Comparison of ENCODE assay signal across 23 mouse cellular contexts in genomic region chr13:53888411-53888810, GRCm38 (mm10).
DNase-seq lines count a peak whose midpoint lies in the region; ATAC-seq and TF ChIP-seq lines count a peak whose summit lies in the region.
"Had no signal": no experiment of that assay in that cellular context is flagged by ENCODE, and none has a peak within 500 bp of the region (broad histone marks: within the 10 kb centered on the region; RNA-seq: fewer than 3 reads in every experiment).

No protein-coding gene starts in this region.

- H3K4me3 ChIP-seq in heart, adult 2 months, result no peak overlapping the region
- H3K4me3 ChIP-seq in lung, embryonic 14.5 days (ENCODE audit: low read depth, low read length), result no peak overlapping the region
- H3K4me3 ChIP-seq: embryonic facial prominence, embryonic 13.5 days; forebrain, embryonic 10.5 days; forebrain, embryonic 13.5 days had no signal

- H3K27me3 ChIP-seq in heart, adult 2 months (ENCODE audit: control insufficient read depth, insufficient read depth, low read length), result no peaks in the 10 kb centered on the region
- H3K27me3 ChIP-seq in lung, embryonic 14.5 days (ENCODE audit: insufficient read depth, low read length), result no peaks in the 10 kb centered on the region
- H3K27me3 ChIP-seq: embryonic facial prominence, embryonic 13.5 days; forebrain, embryonic 13.5 days had no signal

- no peak overlapping the region for H3K27ac ChIP-seq in heart, adult 2 months
- H3K27ac ChIP-seq in lung, embryonic 14.5 days (ENCODE audit: low read depth), result no peak overlapping the region
- H3K27ac ChIP-seq: embryonic facial prominence, embryonic 13.5 days; forebrain, embryonic 10.5 days; forebrain, embryonic 13.5 days; hindbrain, embryonic 14.5 days; hindbrain, postnatal 0 days had no signal

- WGBS in heart, adult 2 months, result 71% methylated on average over 3 of the region's 3 CpGs
- 81% methylated on average over 3 of the region's 3 CpGs for WGBS in lung, embryonic 14.5 days

- no peaks in the 10 kb centered on the region for H3K36me3 ChIP-seq in heart, adult 2 months (ENCODE audit: control insufficient read depth, insufficient read depth, low read length)
- no peaks in the 10 kb centered on the region for H3K36me3 ChIP-seq in lung, embryonic 14.5 days (ENCODE audit: insufficient read depth)
- H3K36me3 ChIP-seq: embryonic facial prominence, embryonic 13.5 days; forebrain, embryonic 10.5 days had no signal

- intact Hi-C loops in heart, postnatal 10 days (cut with DNase I), result no loop called here
- intact Hi-C loops in heart, adult 2 months (cut with DNase I), result no loop called here

- H3K4me2 ChIP-seq in lung, embryonic 14.5 days, result no peak overlapping the region
- H3K4me2 ChIP-seq: embryonic facial prominence, embryonic 13.5 days; forebrain, embryonic 13.5 days; hindbrain, embryonic 14.5 days had no signal

- no peak for TF ChIP-seq POLR2A in heart, adult 2 months (IDR thresholded peaks at IDR 0.05; ENCODE audit: insufficient read depth, low read depth, low read length)

- peak; percentile 6 to 17 for DNase-seq in heart, postnatal 10 days
- DNase-seq in heart, adult 2 months, result no peak
- peak; percentile 21 for DNase-seq in kidney, postnatal 10 days
- no peak for DNase-seq in kidney, postnatal 36 days
- peak; percentile 57 for DNase-seq in lung, embryonic 14.5 days
- DNase-seq in lung, postnatal 10 days, result no peak
- DNase-seq: adrenal gland, adult 2 months; adrenal gland, postnatal 14 days; cerebellum, adult 11 months; cerebellum, adult 2 months; cerebellum, adult 9-11 months; cerebellum, postnatal 25 days; gastrocnemius, postnatal 10 days; gastrocnemius, postnatal 36 days; heart, postnatal 36 days had no signal

- no peak for ATAC-seq in lung, embryonic 14.5 days (ENCODE audit: insufficient read depth)
- ATAC-seq: CD4-positive, CD25-positive, alpha-beta regulatory T cell, adult 4 months; forebrain, embryonic 13.5 days; forebrain, embryonic 16.5 days; hindbrain, postnatal 0 days; inflammation-experienced regulatory T-cells, adult 6 months had no signal

- H3K79me2 ChIP-seq in heart, adult 2 months (replicated peaks; ENCODE audit: control insufficient read depth, insufficient read depth, low read length), result no peaks in the 10 kb centered on the region

- no peaks in the 10 kb centered on the region for H3K9me3 ChIP-seq in lung, embryonic 14.5 days (ENCODE audit: low read depth, low read length)
- H3K9me3 ChIP-seq: embryonic facial prominence, embryonic 13.5 days; forebrain, embryonic 10.5 days; forebrain, embryonic 13.5 days had no signal

- no peak overlapping the region for H3K9ac ChIP-seq in heart, adult 2 months (ENCODE audit: low read depth, low read length)
- H3K9ac ChIP-seq in lung, embryonic 14.5 days, result no peak overlapping the region
- H3K9ac ChIP-seq: embryonic facial prominence, embryonic 13.5 days; forebrain, embryonic 13.5 days; hindbrain, embryonic 14.5 days had no signal

- TF ChIP-seq EP300 in heart, adult 2 months (IDR thresholded peaks at IDR 0.05; ENCODE audit: insufficient read depth, low read depth, low read length), result no peak

- H3K4me1 ChIP-seq in heart, adult 2 months (ENCODE audit: control insufficient read depth, insufficient read depth, low read length), result no peaks in the 10 kb centered on the region
- no peaks in the 10 kb centered on the region for H3K4me1 ChIP-seq in lung, embryonic 14.5 days (ENCODE audit: insufficient read depth)
- H3K4me1 ChIP-seq: forebrain, embryonic 10.5 days; forebrain, embryonic 13.5 days had no signal

- no peak for TF ChIP-seq CTCF in heart, adult 2 months (IDR thresholded peaks at IDR 0.05)
- TF ChIP-seq CTCF in lung, embryonic 14.5 days (IDR thresholded peaks at IDR 0.05; ENCODE audit: low read depth), result no peak

Comparison
In these comparisons a context has a peak if more than half of its experiments do, and no peak if none do; other contexts are left out.
1. DNase-seq: peak in heart, postnatal 10 days (2 of 2), kidney, postnatal 10 days (single experiment) and lung, embryonic 14.5 days (single experiment); none in heart, adult 2 months (0 of 2), kidney, postnatal 36 days (0 of 2) and lung, postnatal 10 days (single experiment).